Mouse (Mus musculus) cerebellum, postnatal 4 days (tissue): ENCODE measurements at regions not wholly inside any gene's neighbourhood (a gene's known extent, or its start where the extent isn't known, plus 50 kb on each side); places are given as distances from the start of the nearest gene placed in this dataset.

Experiments used
- DNase-seq, 2 experiments: peaks; one replicate each; pipeline ENCODE4 v3.0.0; 2022; ENCODE audit warnings: low spot score in 2 of 2, mixed read lengths in 1 of 2

- DNase-seq: no peak
Observed at GRCm38 (mm10) chr3:37882417-37882816, 158.1 kb upstream of the Gm5148 start.

GRCm38 (mm10) chr3:37881016-37881415 is 156.7 kb upstream of the Gm5148 start:
- DNase-seq: no peak

- no peak for DNase-seq
Observed at GRCm38 (mm10) chr3:37879056-37879455, 154.8 kb upstream of the Gm5148 start.

GRCm38 (mm10) chr3:37876016-37876765 is 151.9 kb upstream of the Gm5148 start:
- no peak for DNase-seq

- peak in 1 of 2 experiments; percentile 32 for DNase-seq
Observed at GRCm38 (mm10) chr3:37875331-37876015, 151.2 kb upstream of the Gm5148 start.

GRCm38 (mm10) chr3:37874864-37875263 is 150.6 kb upstream of the Gm5148 start:
- DNase-seq: no peak

- no peak for DNase-seq
Observed at GRCm38 (mm10) chr3:37874346-37874745, 150.1 kb upstream of the Gm5148 start.

GRCm38 (mm10) chr3:37872329-37872728 is 148.0 kb upstream of the Gm5148 start:
- no peak for DNase-seq

- DNase-seq: no peak
Observed at GRCm38 (mm10) chr3:37871076-37871475, 146.8 kb upstream of the Gm5148 start.

GRCm38 (mm10) chr3:37868454-37868853 is 144.2 kb upstream of the Gm5148 start:
- DNase-seq: no peak

- DNase-seq: no peak
Observed at GRCm38 (mm10) chr3:37862756-37863155, 138.5 kb upstream of the Gm5148 start.

GRCm38 (mm10) chr3:37860715-37861461 is 136.6 kb upstream of the Gm5148 start:
- no peak for DNase-seq

GRCm38 (mm10) chr3:37860034-37860714 is 135.9 kb upstream of the Gm5148 start:
- DNase-seq: peak in 1 of 2 experiments; percentile 55

- no peak for DNase-seq
Observed at GRCm38 (mm10) chr3:37858624-37859302, 134.5 kb upstream of the Gm5148 start.

- no peak for DNase-seq
Observed at GRCm38 (mm10) chr3:37846191-37847003, 122.1 kb upstream of the Gm5148 start.

- no peak for DNase-seq
Observed at GRCm38 (mm10) chr3:37845313-37846023, 121.2 kb upstream of the Gm5148 start.

GRCm38 (mm10) chr3:37844731-37845312 is 120.5 kb upstream of the Gm5148 start:
- no peak for DNase-seq

- DNase-seq: no peak
Observed at GRCm38 (mm10) chr3:37842289-37842688, 118.0 kb upstream of the Gm5148 start.

GRCm38 (mm10) chr3:37838896-37839295 is 114.6 kb upstream of the Gm5148 start:
- DNase-seq: no peak
